Mouse (Mus musculus) limb, embryonic 11.5 days (tissue): ENCODE results near the gene Ubl7. TPM values are rescaled to one million over a fixed set of nuclear protein-coding genes. Genes with fewer than 3 reads are reported as not detected.

Experiments
- ATAC-seq: fragments of 200-750 bp; cut with Nextera tagmentation; 2 replicates; pipeline ENCODE4 v1.8.0; 2017; ENCODE audit warnings: low read depth; ENCODE audit not compliant: insufficient number of reproducible peaks, low FRiP score, low TSS enrichment
- DNase-seq: peaks from one replicate; pipeline ENCODE4 v3.0.0-alpha.2; 2015; ENCODE audit warnings: low spot score
- H3K27ac ChIP-seq: fragments of 300-500 bp; sonication (generic); replicated peaks from 2 replicates; pipeline ENCODE4 v1.5.1; 2014; ENCODE audit warnings: low read depth, mild to moderate bottlenecking, low read length
- H3K27me3 ChIP-seq: fragments of 300-500 bp; sonication (generic); 2 replicates; pipeline ENCODE4 v1.6.1; 2014; ENCODE audit warnings: mild to moderate bottlenecking, low read length, mixed read lengths; ENCODE audit not compliant: control insufficient read depth, insufficient read depth
- H3K36me3 ChIP-seq: fragments of 300-500 bp; sonication (generic); 2 replicates; pipeline ENCODE4 v1.6.1; 2014; ENCODE audit warnings: mild to moderate bottlenecking, low read length, moderate library complexity, mixed read lengths; ENCODE audit not compliant: control insufficient read depth, insufficient read depth
- H3K4me1 ChIP-seq: fragments of 300-500 bp; sonication (generic); 2 replicates; pipeline ENCODE4 v1.6.1; 2014; ENCODE audit warnings: low read length, mixed read lengths; ENCODE audit not compliant: control insufficient read depth, insufficient read depth
- H3K4me2 ChIP-seq: fragments of 300-500 bp; sonication (generic); 2 replicates; pipeline ENCODE4 v1.6.1; 2014; ENCODE audit warnings: low read depth, mild to moderate bottlenecking, moderate library complexity; ENCODE audit not compliant: severe bottlenecking
- H3K4me3 ChIP-seq: fragments of 300-500 bp; sonication (generic); 2 replicates; pipeline ENCODE4 v1.5.1; 2014; ENCODE audit warnings: low read depth, low read length
- H3K9ac ChIP-seq: fragments of 300-500 bp; sonication (generic); 2 replicates; pipeline ENCODE4 v1.6.1; 2014; ENCODE audit warnings: mild to moderate bottlenecking, low read length
- H3K9me3 ChIP-seq: fragments of 300-500 bp; sonication (generic); 2 replicates; pipeline ENCODE4 v1.6.1; 2016; ENCODE audit warnings: low read length; ENCODE audit not compliant: control insufficient read depth
- WGBS: fragments of 180-500 bp; shearing (Covaris S2); extraction: QIAGEN DNeasy Blood & Tissue Kit; methylation state at CpG from one replicate; pipeline ENCODE4 v1.1.7; 2014; 5-methylcytosine and 5-hydroxymethylcytosine counted together
- polyA plus RNA-seq: library from polyadenylated mRNA; unstranded; fragments of >200 nt; fragmentation: Nextera tagmentation; extraction: Ambion mirVana; gene quantifications from 2 replicates; pipeline ENCODE4 v1.2.1, GENCODE M21; 2014

Ubl7 gene
- polyA plus RNA-seq, 1 experiment from 2014 or later = 127 TPM

- DNase-seq = no peak
- Histone ChIP-seq H3K27ac (no peak overlapping the region), H3K36me3 (no peaks in the 10 kb centered on the region), H3K4me1 (peaks cover 8% of the 10 kb centered on the region), H3K4me2 (no peak overlapping the region), H3K9ac (no peak overlapping the region), H3K9me3 (no peaks in the 10 kb centered on the region), H3K4me3 (no peak overlapping the region), H3K27me3 (peaks cover 8% of the 10 kb centered on the region; the same call in 1 of the 2 replicates)
- WGBS = 52% methylated on average over 7 of the region's 7 CpGs
- no peak for ATAC-seq
Measured at GRCm38 (mm10) chr9:57947381-57948030, 36.7 kb downstream of the Ubl7 start.

- peaks cover 8% of the 10 kb centered on the region for H3K4me1 ChIP-seq
- H3K27ac ChIP-seq = no peak overlapping the region
- no peak overlapping the region for H3K4me2 ChIP-seq
- ATAC-seq (no peak), DNase-seq (no peak)
- no peaks in the 10 kb centered on the region; the same call in 1 of the 2 replicates for H3K27me3 ChIP-seq
- WGBS = 77% methylated on average over 7 of the region's 7 CpGs
- H3K4me3 ChIP-seq = no peak overlapping the region
- H3K9ac ChIP-seq = no peak overlapping the region
- no peaks in the 10 kb centered on the region for H3K36me3 ChIP-seq
- H3K9me3 ChIP-seq = no peaks in the 10 kb centered on the region
Measured at GRCm38 (mm10) chr9:57948333-57948931, 37.7 kb downstream of the Ubl7 start.

- Histone ChIP-seq H3K4me3 (no peak overlapping the region), H3K4me1 (peaks cover 8% of the 10 kb centered on the region), H3K4me2 (no peak overlapping the region), H3K27ac (no peak overlapping the region), H3K9me3 (no peaks in the 10 kb centered on the region), H3K27me3 (no peaks in the 10 kb centered on the region), H3K9ac (no peak overlapping the region), H3K36me3 (no peaks in the 10 kb centered on the region)
- ATAC-seq (no peak), DNase-seq (no peak)
- WGBS = 87% methylated on average over 8 of the region's 8 CpGs
Measured at GRCm38 (mm10) chr9:57949102-57949704, 38.4 kb downstream of the Ubl7 start.

GRCm38 (mm10) chr9:57949879-57950278, 39.1 kb downstream of the Ubl7 start:
- WGBS = 55% methylated on average over 8 of the region's 8 CpGs
- H3K36me3 ChIP-seq = no peaks in the 10 kb centered on the region
- no peaks in the 10 kb centered on the region for H3K9me3 ChIP-seq
- H3K9ac ChIP-seq = no peak overlapping the region
- H3K4me2 ChIP-seq = no peak overlapping the region
- no peak for DNase-seq
- H3K4me3 ChIP-seq = no peak overlapping the region
- ATAC-seq = no peak
- no peaks in the 10 kb centered on the region for H3K27me3 ChIP-seq
- H3K27ac ChIP-seq = no peak overlapping the region
- peaks cover 8% of the 10 kb centered on the region for H3K4me1 ChIP-seq

GRCm38 (mm10) chr9:57950519-57950918, 39.7 kb downstream of the Ubl7 start:
- DNase-seq = no peak
- Histone ChIP-seq H3K4me3 (no peak overlapping the region), H3K9me3 (no peaks in the 10 kb centered on the region), H3K4me1 (peaks cover 8% of the 10 kb centered on the region), H3K9ac (no peak overlapping the region), H3K4me2 (no peak overlapping the region), H3K36me3 (no peaks in the 10 kb centered on the region), H3K27ac (no peak overlapping the region), H3K27me3 (no peaks in the 10 kb centered on the region)
- WGBS = 60% methylated on average over 9 of the region's 9 CpGs
- ATAC-seq = no peak

- Histone ChIP-seq H3K9ac (no peak overlapping the region), H3K27me3 (no peaks in the 10 kb centered on the region), H3K27ac (no peak overlapping the region), H3K9me3 (no peaks in the 10 kb centered on the region), H3K4me2 (no peak overlapping the region), H3K36me3 (no peaks in the 10 kb centered on the region), H3K4me1 (peaks cover 8% of the 10 kb centered on the region), H3K4me3 (no peak overlapping the region)
- 58% methylated on average over 6 of the region's 6 CpGs for WGBS
- DNase-seq (no peak), ATAC-seq (no peak)
Measured at GRCm38 (mm10) chr9:57951993-57952392, 41.2 kb downstream of the Ubl7 start.

GRCm38 (mm10) chr9:57954962-57955744, 44.4 kb downstream of the Ubl7 start:
- Histone ChIP-seq H3K27me3 (no peaks in the 10 kb centered on the region), H3K9ac (no peak overlapping the region), H3K4me1 (peaks cover 8% of the 10 kb centered on the region), H3K27ac (no peak overlapping the region), H3K4me3 (no peak overlapping the region), H3K4me2 (no peak overlapping the region), H3K36me3 (no peaks in the 10 kb centered on the region), H3K9me3 (no peaks in the 10 kb centered on the region)
- WGBS = 89% methylated on average over 12 of the region's 12 CpGs
- ATAC-seq (no peak), DNase-seq (no peak)

GRCm38 (mm10) chr9:57955764-57956163, 45.0 kb downstream of the Ubl7 start:
- H3K4me2 ChIP-seq = no peak overlapping the region
- ATAC-seq (no peak), DNase-seq (no peak)
- no peaks in the 10 kb centered on the region for H3K9me3 ChIP-seq
- H3K36me3 ChIP-seq = no peaks in the 10 kb centered on the region
- no peaks in the 10 kb centered on the region for H3K27me3 ChIP-seq
- H3K9ac ChIP-seq = no peak overlapping the region
- peaks cover 5% of the 10 kb centered on the region for H3K4me1 ChIP-seq
- no peak overlapping the region for H3K4me3 ChIP-seq
- 91% methylated on average over 6 of the region's 6 CpGs for WGBS
- no peak overlapping the region for H3K27ac ChIP-seq
